Mouse (Mus musculus): Measurements from ENCODE around the gene Zfp688.
"Not testable (repeated sequence)": the region's sequence is repeated elsewhere in the genome, so short reads cannot be mapped to it uniquely, and the experiment has no call there.

The Zfp688 gene

GRCm38 (mm10) chr7:127406002-127406987 is 15.6 kb downstream of the Zfp688 start, which contains the start of gene Zfp764:
Gene Zfp764 (minus strand): TSS chr7:127406822.
- DNase-seq (ENCODE audit: low spot score) = peak; percentile 79

GRCm38 (mm10) chr7:127404101-127404500 is 17.8 kb downstream of the Zfp688 start:
- DNase-seq (ENCODE audit: low spot score) = not testable (repeated sequence)

- no peak for DNase-seq (ENCODE audit: low spot score)
Measured at GRCm38 (mm10) chr7:127402980-127403379, 18.9 kb downstream of the Zfp688 start.

- no peak for DNase-seq (ENCODE audit: low spot score)
Measured at GRCm38 (mm10) chr7:127400355-127400754, 21.5 kb downstream of the Zfp688 start.

GRCm38 (mm10) chr7:127393944-127394333 is 27.9 kb downstream of the Zfp688 start:
- no peak for DNase-seq (ENCODE audit: low spot score)

GRCm38 (mm10) chr7:127393157-127393943 is 28.5 kb downstream of the Zfp688 start, which contains the start of gene E430018J23Rik:
Gene E430018J23Rik (minus strand): TSS chr7:127393629.
- DNase-seq (ENCODE audit: low spot score) = peak; percentile 98

- no peak for DNase-seq (ENCODE audit: low spot score)
Measured at GRCm38 (mm10) chr7:127392251-127392824, 29.5 kb downstream of the Zfp688 start.

- DNase-seq (ENCODE audit: low spot score) = no peak
Measured at GRCm38 (mm10) chr7:127391538-127391937, 30.3 kb downstream of the Zfp688 start.

- DNase-seq (ENCODE audit: low spot score) = no peak
Measured at GRCm38 (mm10) chr7:127390306-127390705, 31.6 kb downstream of the Zfp688 start.

- not testable (repeated sequence) for DNase-seq (ENCODE audit: low spot score)
Measured at GRCm38 (mm10) chr7:127388201-127388600, 33.7 kb downstream of the Zfp688 start.

GRCm38 (mm10) chr7:127386641-127387392 is 35.1 kb downstream of the Zfp688 start, which contains the start of gene 9130019O22Rik:
Gene 9130019O22Rik (minus strand): TSS chr7:127387166.
- no peak for DNase-seq (ENCODE audit: low spot score)

- DNase-seq (ENCODE audit: low spot score) = not testable (repeated sequence)
Measured at GRCm38 (mm10) chr7:127385560-127385959, 36.3 kb downstream of the Zfp688 start.

- no peak for DNase-seq (ENCODE audit: low spot score)
Measured at GRCm38 (mm10) chr7:127378310-127378921, 43.5 kb downstream of the Zfp688 start.

- peak; percentile 93 for DNase-seq (ENCODE audit: low spot score)
Measured at GRCm38 (mm10) chr7:127375271-127376245, 46.3 kb downstream of the Zfp688 start, which contains the start of gene Zfp747. Gene Zfp747 (minus strand): TSS chr7:127376050.

GRCm38 (mm10) chr7:127371870-127372269 is 50.0 kb downstream of the Zfp688 start:
- DNase-seq (ENCODE audit: low spot score) = not testable (repeated sequence)

GRCm38 (mm10) chr7:127371213-127371612 is 50.7 kb downstream of the Zfp688 start:
- no peak for DNase-seq (ENCODE audit: low spot score)
